Mouse (Mus musculus): ENCODE data around the gene Plxdc2.

Plxdc2 gene

GRCm38 (mm10) chr2:16356106-16356818 lies at the start of gene Plxdc2:
Gene Plxdc2, plus strand, starts transcription at chr2:16356304.
- CTCF ChIA-PET: no interaction called here

DNA sequence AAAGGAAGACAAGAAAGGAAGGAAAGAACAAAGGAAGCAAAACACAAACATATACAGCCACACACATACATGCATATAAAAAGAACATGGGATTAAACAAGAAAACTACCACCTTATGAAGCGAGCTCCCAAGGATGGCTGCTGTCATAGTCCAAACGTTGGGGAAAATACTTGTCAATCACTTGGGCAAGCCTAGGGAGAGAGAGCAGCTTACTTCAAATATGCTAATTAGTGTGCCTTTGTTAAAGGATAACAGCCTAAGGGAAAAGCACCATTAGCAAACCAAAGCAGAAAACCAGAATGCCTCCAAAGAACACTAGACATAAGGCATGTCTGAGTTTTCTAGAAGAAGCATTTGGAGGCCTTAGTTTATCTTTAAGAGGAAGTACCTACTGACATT lies 45.7 kb upstream of the Plxdc2 start:
- CTCF ChIA-PET: no interaction called here

DNA sequence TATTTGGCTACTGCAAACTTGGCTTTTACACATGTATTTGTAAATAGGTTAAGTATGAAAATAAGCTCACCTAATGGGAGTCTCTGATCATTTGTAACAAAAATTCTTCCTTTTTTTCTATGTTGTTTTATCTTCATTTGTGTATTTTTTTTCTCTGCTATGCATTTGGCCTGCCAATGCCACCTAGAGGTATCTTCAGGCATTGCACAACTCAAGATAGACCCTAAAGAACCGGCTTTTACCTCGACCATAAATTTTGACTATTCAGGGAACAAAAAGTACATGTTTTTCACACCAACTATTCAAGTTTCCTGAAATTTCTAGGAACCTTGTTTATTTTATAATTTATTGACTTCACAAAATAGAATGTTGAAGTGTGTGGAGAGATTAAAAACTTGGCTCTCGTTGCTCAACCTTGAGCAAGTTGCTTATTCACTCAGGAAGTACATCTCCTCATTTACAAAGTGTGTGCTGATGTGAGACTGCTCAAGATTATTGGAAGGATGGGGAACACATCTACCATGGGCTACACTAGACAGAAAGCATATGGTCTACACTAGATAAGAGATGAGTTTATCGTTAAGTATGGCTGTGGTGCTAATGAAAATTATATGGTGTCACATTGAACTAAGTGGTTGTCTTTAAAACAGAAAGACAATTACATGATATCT lies 43.6 kb upstream of the Plxdc2 start:
- CTCF ChIA-PET: no interaction called here

- CTCF ChIA-PET: no interaction called here
These were observed 20.8 kb upstream of the Plxdc2 start for GRCm38 (mm10) chr2:16335194-16335781.

DNA sequence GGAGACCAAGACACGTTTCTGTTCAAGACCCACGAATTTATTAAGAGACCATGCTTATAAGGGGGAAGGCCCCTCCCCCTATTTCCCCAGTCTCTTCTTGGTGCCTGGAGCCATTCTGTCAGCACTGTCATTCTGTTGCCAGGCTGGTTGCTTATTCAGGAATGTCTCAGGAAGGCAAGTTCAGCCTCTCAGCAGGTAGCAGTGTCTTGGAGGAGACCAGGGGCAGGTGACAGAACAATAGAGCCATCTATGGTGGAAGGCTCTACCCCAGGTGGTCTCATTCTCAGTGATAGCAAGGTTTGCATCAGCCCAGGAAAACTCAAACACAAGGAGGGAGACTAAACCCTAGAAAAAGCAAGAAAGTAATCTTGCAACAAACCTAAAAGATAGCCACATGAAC lies 11.5 kb upstream of the Plxdc2 start:
- CTCF ChIA-PET: no interaction called here

- CTCF ChIA-PET: no interaction called here
These were observed 5.0 kb upstream of the Plxdc2 start for GRCm38 (mm10) chr2:16351106-16351505.

GRCm38 (mm10) chr2:16355611-16356105 lies 446 bp upstream of the Plxdc2 start:
- CTCF ChIA-PET: no interaction called here

GRCm38 (mm10) chr2:16356921-16357837 lies 1.1 kb downstream of the Plxdc2 start:
- CTCF ChIA-PET: interaction anchor here (0.7 kb wide), 1 partner anchor 34 kb away, joined by 3 read pairs; no protein-coding TSS in a partner anchor

DNA sequence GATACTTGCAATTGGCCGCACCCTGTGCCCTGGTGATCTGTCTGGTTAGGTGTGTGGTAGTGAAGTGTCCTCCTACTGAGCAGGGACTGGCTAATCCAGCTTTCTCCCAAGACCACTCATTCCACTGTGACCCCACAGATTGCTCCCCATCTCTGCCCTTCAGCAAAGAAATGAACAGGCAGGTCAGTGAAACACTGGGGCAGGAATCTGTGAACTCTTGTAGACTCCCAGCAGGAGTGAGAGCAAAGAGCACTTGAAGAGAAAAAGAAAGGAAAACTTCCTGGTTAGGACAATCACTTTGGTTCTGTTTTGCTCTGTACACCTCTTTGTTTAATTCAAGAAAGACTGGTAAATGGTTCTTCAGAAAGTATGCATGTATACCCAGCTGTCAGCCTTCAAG lies 1.8 kb downstream of the Plxdc2 start:
- CTCF ChIA-PET: interaction anchor here (0.7 kb wide), 1 partner anchor 33 kb away, joined by 3 read pairs; no protein-coding TSS in a partner anchor

GRCm38 (mm10) chr2:16359341-16359928 lies 3.3 kb downstream of the Plxdc2 start:
- CTCF ChIA-PET: no interaction called here

- CTCF ChIA-PET: no interaction called here
These were observed 8.6 kb downstream of the Plxdc2 start for GRCm38 (mm10) chr2:16364749-16365148.

DNA sequence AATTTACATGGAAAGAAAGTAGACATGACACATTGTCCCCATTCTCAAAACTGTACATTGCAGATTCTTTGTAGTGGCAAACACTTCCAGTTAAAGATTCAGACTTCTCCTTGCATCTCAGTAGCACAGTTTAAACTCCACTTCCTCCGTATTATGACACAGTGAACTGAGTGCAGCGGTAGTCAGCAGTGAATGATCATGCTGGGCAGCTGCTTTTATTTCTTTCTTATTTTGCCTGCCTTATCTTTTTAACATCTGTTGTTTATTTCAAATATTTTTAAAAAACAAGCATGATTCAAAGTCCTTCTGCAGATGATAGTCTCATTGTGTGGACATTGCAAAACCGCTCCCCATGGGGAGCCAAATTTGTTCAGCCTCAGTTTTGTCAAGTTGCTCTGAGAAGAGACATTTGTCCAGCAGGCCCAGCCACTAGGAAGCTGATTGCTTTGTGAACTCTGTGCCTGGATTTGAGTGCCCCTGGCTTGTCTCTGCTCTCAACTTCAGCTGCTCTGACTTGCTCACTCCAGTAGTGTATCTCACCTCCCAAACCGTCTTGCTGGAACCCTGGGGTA lies 9.8 kb downstream of the Plxdc2 start:
- CTCF ChIA-PET: no interaction called here

DNA sequence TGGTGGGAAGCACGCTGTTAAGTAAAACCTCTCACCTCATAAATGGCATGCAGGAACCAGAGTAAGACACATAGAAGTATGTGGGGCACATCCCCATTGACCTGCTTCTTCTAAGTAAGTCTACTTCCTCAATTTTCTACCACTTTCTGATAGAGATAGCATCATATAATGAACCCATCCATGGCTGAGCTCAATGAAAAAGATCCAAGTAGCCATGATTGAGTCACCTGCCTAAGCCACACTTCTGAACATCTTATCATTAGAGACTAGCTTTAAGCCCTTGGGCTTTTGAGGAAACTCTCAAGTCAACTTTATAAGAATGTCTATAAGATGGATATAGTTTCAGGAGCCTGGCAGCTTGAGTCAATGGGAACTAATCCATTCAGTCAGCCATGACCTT lies 14.3 kb downstream of the Plxdc2 start:
- CTCF ChIA-PET: no interaction called here

DNA sequence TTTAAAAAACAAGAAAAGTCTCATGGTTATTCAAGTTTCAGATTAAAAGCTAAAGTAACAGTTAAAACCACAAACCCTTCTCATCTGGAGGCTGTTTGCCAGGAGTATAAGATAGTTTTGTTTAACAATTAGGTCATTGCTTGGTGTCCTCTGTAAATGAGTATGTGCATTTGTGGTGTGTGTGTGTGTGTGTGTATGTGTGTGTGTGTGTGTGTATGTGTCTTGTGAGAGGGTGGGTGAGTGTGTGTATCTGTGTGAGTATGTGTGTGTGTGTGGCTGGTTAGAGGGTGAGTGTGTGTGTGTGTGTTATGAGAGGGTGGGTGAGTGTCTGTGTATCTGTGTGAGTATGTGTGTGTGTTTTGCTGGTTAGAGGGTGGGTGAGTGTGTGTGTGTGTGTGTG lies 18.2 kb downstream of the Plxdc2 start:
- CTCF ChIA-PET: no interaction called here

DNA sequence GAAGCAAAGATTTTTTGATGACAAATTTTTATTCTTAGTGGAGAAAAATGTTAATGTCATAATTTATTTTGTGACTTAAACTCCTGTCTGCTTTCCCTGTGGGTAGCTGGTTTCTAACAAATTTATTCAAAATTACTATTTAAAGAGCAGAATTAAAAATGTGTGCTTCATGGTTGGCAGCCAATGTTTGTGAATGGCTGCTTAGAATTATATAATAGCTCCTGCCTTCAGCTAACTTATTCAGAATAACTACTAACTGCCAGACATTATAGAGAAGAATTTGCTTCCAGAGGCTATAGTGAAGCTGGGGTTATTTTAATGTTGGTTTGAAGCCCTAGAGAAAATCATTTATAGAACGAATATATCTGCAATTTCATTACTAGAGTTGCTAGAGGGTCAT lies 30.1 kb downstream of the Plxdc2 start:
- CTCF ChIA-PET: no interaction called here

DNA sequence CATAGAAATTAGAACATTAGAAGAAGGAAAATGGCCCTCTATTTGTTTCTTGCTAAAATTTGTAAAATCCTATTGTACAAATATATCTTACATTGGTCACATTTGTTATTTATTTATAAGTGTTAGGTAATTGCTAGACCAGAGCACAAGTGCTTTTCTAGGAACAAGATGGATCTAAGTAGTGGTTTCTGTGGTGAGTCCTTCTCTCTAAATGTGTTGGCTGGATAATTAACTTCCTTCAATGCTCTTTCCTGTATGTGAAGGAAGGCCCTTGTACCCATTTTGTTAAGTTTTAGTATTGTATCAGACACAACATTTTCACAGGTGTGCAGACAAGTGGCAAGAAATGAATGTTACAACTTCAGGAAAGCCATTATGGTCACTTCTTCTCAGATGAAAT lies 30.6 kb downstream of the Plxdc2 start:
- CTCF ChIA-PET: no interaction called here

- CTCF ChIA-PET: no interaction called here
These were observed 31.7 kb downstream of the Plxdc2 start for GRCm38 (mm10) chr2:16387787-16388186.

- CTCF ChIA-PET: no interaction called here
These were observed 41.4 kb downstream of the Plxdc2 start for GRCm38 (mm10) chr2:16397501-16397900.

DNA sequence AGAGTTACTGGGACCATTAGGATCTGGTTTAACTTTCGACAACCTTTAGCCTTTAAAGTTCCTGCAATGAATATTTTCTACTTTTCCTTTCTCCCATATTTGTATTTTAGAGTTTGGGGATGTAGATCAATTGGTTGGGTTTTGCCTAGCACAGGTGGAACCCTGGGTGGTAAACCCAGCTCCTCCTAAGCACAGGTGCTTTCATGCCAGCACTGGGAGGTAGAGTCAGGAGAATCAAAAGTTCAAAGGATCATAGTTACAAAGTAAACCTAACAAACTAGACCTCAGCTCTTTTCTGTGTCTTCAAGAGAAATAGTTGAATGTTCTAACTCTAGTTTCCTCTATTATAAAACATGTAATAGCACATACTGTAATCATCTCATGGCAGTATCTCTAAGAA lies 41.9 kb downstream of the Plxdc2 start:
- CTCF ChIA-PET: no interaction called here

GRCm38 (mm10) chr2:16398896-16399295 lies 42.8 kb downstream of the Plxdc2 start:
- CTCF ChIA-PET: no interaction called here

DNA sequence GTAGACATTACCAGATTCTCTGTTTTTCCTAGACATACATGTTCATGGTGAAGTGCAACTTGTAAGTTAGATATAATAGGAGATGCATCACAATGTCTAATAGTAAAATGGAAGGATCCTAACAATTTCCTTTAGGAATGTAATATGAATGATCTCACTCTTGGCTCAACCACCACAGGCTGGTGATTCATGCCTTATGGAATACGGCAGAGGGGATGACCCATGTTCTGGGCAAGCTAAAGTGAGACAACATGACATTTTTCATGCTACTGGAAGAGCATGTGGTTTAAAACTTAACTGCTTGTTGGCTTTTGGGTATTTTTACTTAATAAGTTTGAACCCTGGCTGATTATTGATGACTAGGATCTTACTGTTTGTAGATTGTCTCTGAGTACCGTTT lies 50.4 kb downstream of the Plxdc2 start:
- CTCF ChIA-PET: no interaction called here
